ENCODE assay signal across 19 mouse cellular contexts in the genomic region with DNA sequence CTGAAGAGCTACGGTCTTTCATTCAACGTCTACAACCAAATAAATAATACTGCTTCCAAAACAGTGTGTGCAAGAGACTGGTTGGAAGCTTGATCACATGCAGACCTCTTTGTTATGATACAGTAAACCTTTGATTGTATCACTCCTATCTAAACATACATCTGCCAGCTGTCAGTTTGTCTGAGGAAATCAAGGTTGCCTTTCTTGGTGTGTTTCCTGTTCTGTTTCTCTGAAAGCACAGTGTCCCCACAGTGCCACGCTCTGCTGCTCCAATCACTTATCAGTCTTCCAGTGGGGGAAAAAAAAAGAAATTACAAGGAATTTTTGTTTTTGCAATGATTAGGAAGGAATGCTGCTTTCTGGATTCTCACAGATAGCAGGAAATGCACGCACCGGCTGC.
A peak's percentile ranks its signal among the peaks of the same experiment; 100 is the strongest.
DNase-seq lines count a peak whose midpoint lies in the region; ATAC-seq lines count a peak whose summit lies in the region.
"Had no signal": no experiment of that assay in that cellular context is flagged by ENCODE, and none has a peak within 500 bp of the region (broad histone marks: within the 10 kb centered on the region; RNA-seq: fewer than 3 reads in every experiment).

No protein-coding gene starts in this region.

- 18% methylated on average over 5 of the region's 5 CpGs for WGBS in kidney, embryonic 15.5 days
- WGBS in neural tube, embryonic 14.5 days: 62% methylated on average over 5 of the region's 5 CpGs

- no peaks in the 10 kb centered on the region for H3K36me3 ChIP-seq in kidney, embryonic 15.5 days
- no peaks in the 10 kb centered on the region for H3K36me3 ChIP-seq in neural tube, embryonic 14.5 days (ENCODE audit: control insufficient read depth, insufficient read depth, low read length)
- H3K36me3 ChIP-seq: hindbrain, embryonic 15.5 days had no signal

- ATAC-seq in kidney, embryonic 15.5 days (replicated peaks; ENCODE audit: low FRiP score): 0 out of 2 replicates have a peak, but pooled peaks have one; percentile 58
- no peak for ATAC-seq in neural tube, embryonic 14.5 days (ENCODE audit: low read depth)
- ATAC-seq in megakaryocyte progenitor cell, adult 5-6 weeks (replicated peaks; ENCODE audit: poor library complexity): peak; percentile 42; the same call in 1 of the 2 replicates
- ATAC-seq: activated CD4-positive, CD25-positive, alpha-beta regulatory T cell, adult 4 months; forebrain, embryonic 14.5 days had no signal

- peak overlapping the region; percentile 32 for H3K4me2 ChIP-seq in kidney, embryonic 15.5 days
- no peak overlapping the region for H3K4me2 ChIP-seq in neural tube, embryonic 14.5 days (ENCODE audit: low read depth, low read length)
- H3K4me2 ChIP-seq: hindbrain, embryonic 15.5 days had no signal

- peak overlapping the region; percentile 82 for H3K27ac ChIP-seq in kidney, embryonic 15.5 days
- 0 out of 2 replicates have a peak overlapping the region, but pooled peaks have one; percentile 39 for H3K27ac ChIP-seq in neural tube, embryonic 14.5 days (ENCODE audit: low read depth, low read length)
- H3K27ac ChIP-seq: hindbrain, embryonic 15.5 days; liver, embryonic 14.5 days had no signal

- peak; percentile 9 for DNase-seq in embryo, embryonic 10 days (ENCODE audit: low spot score)
- no peak for DNase-seq in embryo, embryonic 10.5 days (ENCODE audit: low spot score)
- no peak for DNase-seq in kidney, postnatal 36 days
- no peak for DNase-seq in neural tube, embryonic 10.5 days (ENCODE audit: extremely low spot score, low spot score)
- no peak for DNase-seq in cerebellum, adult 11 months
- DNase-seq: adrenal gland, postnatal 25 days; cerebellum, postnatal 10 days; heart, postnatal 14 days; kidney, postnatal 10 days; layer of hippocampus, postnatal 36 days; retina, postnatal 1 day; thymus, adult 2 months had no signal

- no peak overlapping the region for H3K4me3 ChIP-seq in kidney, embryonic 15.5 days (replicated peaks)
- H3K4me3 ChIP-seq in neural tube, embryonic 14.5 days (ENCODE audit: low read depth, low read length): no peak overlapping the region
- H3K4me3 ChIP-seq: hindbrain, embryonic 15.5 days had no signal

- H3K27me3 ChIP-seq in kidney, embryonic 15.5 days: no peaks in the 10 kb centered on the region
- no peaks in the 10 kb centered on the region for H3K27me3 ChIP-seq in neural tube, embryonic 14.5 days (ENCODE audit: control insufficient read depth, insufficient read depth, low read length)
- H3K27me3 ChIP-seq: hindbrain, embryonic 15.5 days had no signal

- no peaks in the 10 kb centered on the region for H3K9me3 ChIP-seq in kidney, embryonic 15.5 days (replicated peaks)
- H3K9me3 ChIP-seq in neural tube, embryonic 14.5 days (ENCODE audit: control insufficient read depth, low read length): no peaks in the 10 kb centered on the region
- H3K9me3 ChIP-seq: hindbrain, embryonic 15.5 days had no signal

- no peak overlapping the region for H3K9ac ChIP-seq in kidney, embryonic 15.5 days
- H3K9ac ChIP-seq in neural tube, embryonic 14.5 days (replicated peaks; ENCODE audit: low read depth, low read length): no peak overlapping the region
- H3K9ac ChIP-seq: hindbrain, embryonic 15.5 days; liver, embryonic 14.5 days had no signal

- peaks cover 7% of the 10 kb centered on the region; the same call in 1 of the 2 replicates for H3K4me1 ChIP-seq in kidney, embryonic 15.5 days
- no peaks in the 10 kb centered on the region for H3K4me1 ChIP-seq in neural tube, embryonic 14.5 days (ENCODE audit: control insufficient read depth, insufficient read depth, low read length)
